Mouse (Mus musculus) embryonic facial prominence, embryonic 13.5 days (tissue): Measurements from ENCODE around the gene Tnnc2. TPM values are rescaled to one million over a fixed set of nuclear protein-coding genes. Genes with fewer than 3 reads are reported as not detected.

Experiments used
- ATAC-seq: fragments of 200-750 bp; cut with Nextera tagmentation; 2 replicates; pipeline ENCODE4 v1.8.0; 2017; ENCODE audit warnings: low read depth; ENCODE audit not compliant: insufficient number of reproducible peaks, insufficient read depth, low FRiP score, low TSS enrichment
- H3K27ac ChIP-seq: fragments of 300-500 bp; sonication (generic); 2 replicates; pipeline ENCODE4 v1.5.1; 2015; ENCODE audit warnings: moderate library complexity, mild to moderate bottlenecking, inconsistent platforms
- H3K27me3 ChIP-seq: fragments of 300-500 bp; sonication (generic); 2 replicates; pipeline ENCODE4 v1.6.1; 2015; ENCODE audit warnings: mild to moderate bottlenecking, inconsistent platforms
- H3K36me3 ChIP-seq: fragments of 300-500 bp; sonication (generic); 2 replicates; pipeline ENCODE4 v1.6.1; 2015; ENCODE audit warnings: mild to moderate bottlenecking, inconsistent platforms
- H3K4me1 ChIP-seq: fragments of 300-500 bp; sonication (generic); 2 replicates; pipeline ENCODE4 v1.6.1; 2015; ENCODE audit warnings: inconsistent platforms
- H3K4me2 ChIP-seq: fragments of 300-500 bp; sonication (generic); 2 replicates; pipeline ENCODE4 v1.6.1; 2015; ENCODE audit warnings: moderate library complexity, mild to moderate bottlenecking, inconsistent platforms
- H3K4me3 ChIP-seq: fragments of 300-500 bp; sonication (generic); 2 replicates; pipeline ENCODE4 v1.5.1; 2015; ENCODE audit warnings: mild to moderate bottlenecking, inconsistent platforms
- H3K9ac ChIP-seq: fragments of 300-500 bp; sonication (generic); 2 replicates; pipeline ENCODE4 v1.6.1; 2015; ENCODE audit warnings: mild to moderate bottlenecking, inconsistent platforms
- H3K9me3 ChIP-seq: fragments of 300-500 bp; sonication (generic); 2 replicates; pipeline ENCODE4 v1.6.1; 2016; ENCODE audit warnings: inconsistent platforms
- WGBS: fragments of 180-500 bp; shearing (Covaris S2); methylation state at CpG from one replicate; pipeline ENCODE4 v1.1.7; 2015; ENCODE audit warnings: mixed read lengths; 5-methylcytosine and 5-hydroxymethylcytosine counted together
- polyA plus RNA-seq: library from polyadenylated mRNA; unstranded; fragments of >200 nt; fragmentation: Nextera tagmentation; extraction: Ambion mirVana; gene quantifications from 2 replicates; pipeline ENCODE4 v1.2.1, GENCODE M21; 2015

Gene Tnnc2
- polyA plus RNA-seq, 1 experiment from 2014 or later = 16.7 TPM

GRCm38 (mm10) chr2:164754105-164754504 lies 25.7 kb downstream of the Tnnc2 start:
- H3K9me3 ChIP-seq = no peaks in the 10 kb centered on the region
- H3K9ac ChIP-seq = no peak overlapping the region
- H3K36me3 ChIP-seq = peaks cover 93% of the 10 kb centered on the region
- no peak overlapping the region for H3K4me3 ChIP-seq
- no peaks in the 10 kb centered on the region for H3K27me3 ChIP-seq
- no peaks in the 10 kb centered on the region for H3K4me1 ChIP-seq
- no peak for ATAC-seq
- no peak overlapping the region for H3K4me2 ChIP-seq
- H3K27ac ChIP-seq = no peak overlapping the region
- WGBS = 86% methylated on average over 11 of the region's 11 CpGs

- no peak overlapping the region for H3K9ac ChIP-seq
- no peak overlapping the region for H3K27ac ChIP-seq
- H3K4me1 ChIP-seq = 0 out of 2 replicates have a peak, but pooled peaks cover 1% of the 10 kb centered on the region
- WGBS = 92% methylated on average over 2 of the region's 2 CpGs
- no peak for ATAC-seq
- H3K4me2 ChIP-seq = no peak overlapping the region
- H3K4me3 ChIP-seq = no peak overlapping the region
- no peaks in the 10 kb centered on the region for H3K27me3 ChIP-seq
- peaks cover 93% of the 10 kb centered on the region for H3K36me3 ChIP-seq
- H3K9me3 ChIP-seq = no peaks in the 10 kb centered on the region
Observed at GRCm38 (mm10) chr2:164752454-164752853, 27.3 kb downstream of the Tnnc2 start.

- Histone ChIP-seq H3K9me3 (no peaks in the 10 kb centered on the region), H3K4me2 (no peak overlapping the region), H3K36me3 (peaks cover 60% of the 10 kb centered on the region), H3K4me1 (peaks cover 18% of the 10 kb centered on the region), H3K27me3 (no peaks in the 10 kb centered on the region; the same call in 1 of the 2 replicates), H3K4me3 (no peak overlapping the region), H3K27ac (no peak overlapping the region), H3K9ac (no peak overlapping the region)
- 94% methylated on average over 6 of the region's 6 CpGs for WGBS
- ATAC-seq = no peak
Observed at GRCm38 (mm10) chr2:164748991-164749390, 30.8 kb downstream of the Tnnc2 start.

- Histone ChIP-seq H3K9me3 (no peaks in the 10 kb centered on the region), H3K27me3 (no peaks in the 10 kb centered on the region; the same call in 1 of the 2 replicates), H3K4me3 (no peak overlapping the region), H3K4me2 (no peak overlapping the region), H3K27ac (no peak overlapping the region), H3K36me3 (peaks cover 52% of the 10 kb centered on the region), H3K4me1 (peaks cover 18% of the 10 kb centered on the region), H3K9ac (no peak overlapping the region)
- WGBS = 85% methylated on average over 4 of the region's 4 CpGs
- ATAC-seq = no peak
Observed at GRCm38 (mm10) chr2:164748191-164748590, 31.6 kb downstream of the Tnnc2 start.

GRCm38 (mm10) chr2:164746693-164747092 lies 33.1 kb downstream of the Tnnc2 start:
- peaks cover 38% of the 10 kb centered on the region for H3K36me3 ChIP-seq
- H3K27ac ChIP-seq = no peak overlapping the region
- ATAC-seq = no peak
- H3K4me3 ChIP-seq = peak overlapping the region; percentile 91
- H3K4me1 ChIP-seq = peaks cover 18% of the 10 kb centered on the region
- WGBS = 59% methylated on average over 8 of the region's 8 CpGs
- H3K27me3 ChIP-seq = no peaks in the 10 kb centered on the region; the same call in 1 of the 2 replicates
- no peaks in the 10 kb centered on the region for H3K9me3 ChIP-seq
- peak overlapping the region; percentile 96 for H3K9ac ChIP-seq
- H3K4me2 ChIP-seq = peak overlapping the region; percentile 83

GRCm38 (mm10) chr2:164745843-164746479 lies 33.8 kb downstream of the Tnnc2 start, which contains the start of the genes Wfdc3 and Dnttip1:
Gene Wfdc3 (minus strand): TSS chr2:164745931.
Gene Dnttip1 (plus strand): TSS chr2:164745983.
- Histone ChIP-seq H3K27me3 (no peaks in the 10 kb centered on the region; the same call in 1 of the 2 replicates), H3K27ac (peak within 1 kb of the TSS; percentile 78), H3K36me3 (peaks cover 34% of the 10 kb centered on the region), H3K4me2 (peak within 1 kb of the TSS; percentile 83), H3K4me1 (peaks cover 18% of the 10 kb centered on the region), H3K9ac (peak within 1 kb of the TSS; percentile 96), H3K4me3 (peak within 1 kb of the TSS; percentile 91), H3K9me3 (no peaks in the 10 kb centered on the region)
- ATAC-seq = peak; percentile 75; the same call in 1 of the 2 replicates
- under 1% methylated on average over 65 of the region's 70 CpGs for WGBS

GRCm38 (mm10) chr2:164744987-164745386 lies 34.8 kb downstream of the Tnnc2 start:
- Histone ChIP-seq H3K4me1 (peaks cover 18% of the 10 kb centered on the region), H3K27me3 (no peaks in the 10 kb centered on the region; the same call in 1 of the 2 replicates), H3K36me3 (peaks cover 24% of the 10 kb centered on the region), H3K27ac (no peak overlapping the region), H3K4me3 (peak overlapping the region; percentile 91), H3K9ac (peak overlapping the region; percentile 96), H3K9me3 (no peaks in the 10 kb centered on the region), H3K4me2 (peak overlapping the region; percentile 83)
- no peak for ATAC-seq
- WGBS = 71% methylated on average over 13 of the region's 13 CpGs

- 37% methylated on average over 7 of the region's 7 CpGs for WGBS
Observed at GRCm38 (mm10) chr2:164739876-164740275, 39.9 kb downstream of the Tnnc2 start.

GRCm38 (mm10) chr2:164737377-164738090 lies 42.2 kb downstream of the Tnnc2 start:
- Histone ChIP-seq H3K36me3 (no peaks in the 10 kb centered on the region), H3K9me3 (no peaks in the 10 kb centered on the region), H3K4me1 (no peaks in the 10 kb centered on the region), H3K9ac (no peak overlapping the region), H3K27ac (no peak overlapping the region), H3K27me3 (no peaks in the 10 kb centered on the region), H3K4me3 (no peak overlapping the region), H3K4me2 (no peak overlapping the region)
- WGBS = 57% methylated on average over 3 of the region's 3 CpGs
- no peak for ATAC-seq

More at GRCm38 (mm10) chr2:164739876-164740275, 39.9 kb downstream of the Tnnc2 start:
- no peak overlapping the region for H3K27ac ChIP-seq
- no peaks in the 10 kb centered on the region for H3K9me3 ChIP-seq
- no peaks in the 10 kb centered on the region for H3K36me3 ChIP-seq
- ATAC-seq = no peak
- no peak overlapping the region for H3K4me2 ChIP-seq
- no peak overlapping the region for H3K4me3 ChIP-seq
- peaks cover under 1% of the 10 kb centered on the region; the same call in 1 of the 2 replicates for H3K4me1 ChIP-seq
- no peak overlapping the region for H3K9ac ChIP-seq
- H3K27me3 ChIP-seq = no peaks in the 10 kb centered on the region

- WGBS = 89% methylated on average over 5 of the region's 5 CpGs
- no peak for ATAC-seq
Observed at GRCm38 (mm10) chr2:164735446-164735845, 44.3 kb downstream of the Tnnc2 start.

GRCm38 (mm10) chr2:164734839-164735238 lies 44.9 kb downstream of the Tnnc2 start:
- Histone ChIP-seq H3K27ac (no peak overlapping the region), H3K36me3 (no peaks in the 10 kb centered on the region), H3K4me1 (no peaks in the 10 kb centered on the region), H3K4me3 (no peak overlapping the region), H3K4me2 (no peak overlapping the region), H3K9ac (no peak overlapping the region), H3K27me3 (no peaks in the 10 kb centered on the region), H3K9me3 (no peaks in the 10 kb centered on the region)
- ATAC-seq = no peak
- 79% methylated on average over 5 of the region's 5 CpGs for WGBS

More at GRCm38 (mm10) chr2:164735446-164735845, 44.3 kb downstream of the Tnnc2 start:
- Histone ChIP-seq H3K9ac (no peak overlapping the region), H3K9me3 (no peaks in the 10 kb centered on the region), H3K27me3 (no peaks in the 10 kb centered on the region), H3K4me3 (no peak overlapping the region), H3K4me2 (no peak overlapping the region), H3K36me3 (no peaks in the 10 kb centered on the region), H3K27ac (no peak overlapping the region), H3K4me1 (no peaks in the 10 kb centered on the region)
